Mouse (Mus musculus): ENCODE measurements around the gene Gm28539.
"Not testable (repeated sequence)": the region's sequence is repeated elsewhere in the genome, so short reads cannot be mapped to it uniquely, and the experiment has no call there.

The Gm28539 gene

GRCm38 (mm10) chr16:18969420-18970128 lies 133.2 kb downstream of the Gm28539 start:
- DNase-seq (ENCODE audit: low spot score) = no peak

DNA sequence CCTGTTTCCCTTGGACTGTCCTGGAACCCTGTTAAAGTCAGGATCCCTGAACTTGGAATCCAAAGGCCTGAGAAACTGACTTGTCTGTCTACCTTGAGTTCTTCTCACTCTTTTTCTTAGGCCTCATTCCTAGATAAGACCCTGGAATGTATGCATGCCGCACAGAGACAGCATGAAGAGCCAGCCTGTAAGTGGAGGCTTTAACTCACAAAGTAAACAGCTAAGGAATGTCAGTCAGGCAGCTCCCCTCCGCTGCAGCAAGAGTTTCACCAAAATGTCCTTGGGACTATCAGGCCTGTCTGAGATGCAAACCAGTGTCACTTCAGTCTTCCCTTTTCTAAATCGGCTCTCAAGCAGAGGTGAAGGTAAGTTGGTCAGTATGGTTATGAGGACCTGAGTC lies 134.5 kb downstream of the Gm28539 start:
- DNase-seq (ENCODE audit: low spot score) = no peak

DNA sequence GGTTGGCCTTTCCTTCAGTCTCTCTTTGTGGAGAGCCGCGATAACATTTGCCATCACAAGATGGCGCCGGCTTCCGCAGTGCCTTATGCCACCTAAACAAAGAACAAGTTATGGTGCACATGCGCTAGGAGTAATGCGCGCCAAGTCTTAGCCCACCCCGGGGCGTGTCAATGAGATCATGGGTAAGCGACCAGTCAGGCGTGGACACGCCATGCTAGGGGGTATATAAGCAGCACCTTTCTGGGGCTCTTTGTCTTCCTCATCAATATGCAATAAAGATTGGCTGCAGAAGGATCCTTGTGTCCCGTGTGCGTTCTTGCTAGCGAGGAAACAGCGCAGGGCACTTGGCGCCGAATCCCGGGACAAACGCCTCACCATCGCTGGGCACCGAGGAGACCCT lies 139.3 kb downstream of the Gm28539 start:
- DNase-seq (ENCODE audit: low spot score) = not testable (repeated sequence)

GRCm38 (mm10) chr16:18976315-18976714 lies 139.9 kb downstream of the Gm28539 start:
- DNase-seq (ENCODE audit: low spot score) = no peak

DNA sequence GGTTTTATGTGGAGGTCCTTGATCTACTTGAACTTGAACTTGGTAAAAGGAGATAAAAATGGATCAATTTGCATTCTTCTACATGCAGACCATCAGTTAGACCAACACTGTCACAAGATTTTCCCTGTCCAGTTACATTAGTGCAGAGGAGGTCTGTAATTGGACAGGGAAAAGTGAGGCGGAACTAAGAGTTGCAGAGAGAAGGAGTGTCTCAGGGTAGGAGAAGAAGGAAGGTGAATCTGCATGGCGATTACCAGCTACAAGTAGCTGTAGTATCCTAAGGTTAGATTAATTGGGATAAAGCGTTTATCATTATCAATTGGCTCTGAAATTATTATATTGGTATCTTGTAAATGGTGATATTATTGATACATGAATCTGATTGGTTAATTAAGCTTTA lies 150.0 kb downstream of the Gm28539 start:
- no peak for DNase-seq (ENCODE audit: low spot score)

DNA sequence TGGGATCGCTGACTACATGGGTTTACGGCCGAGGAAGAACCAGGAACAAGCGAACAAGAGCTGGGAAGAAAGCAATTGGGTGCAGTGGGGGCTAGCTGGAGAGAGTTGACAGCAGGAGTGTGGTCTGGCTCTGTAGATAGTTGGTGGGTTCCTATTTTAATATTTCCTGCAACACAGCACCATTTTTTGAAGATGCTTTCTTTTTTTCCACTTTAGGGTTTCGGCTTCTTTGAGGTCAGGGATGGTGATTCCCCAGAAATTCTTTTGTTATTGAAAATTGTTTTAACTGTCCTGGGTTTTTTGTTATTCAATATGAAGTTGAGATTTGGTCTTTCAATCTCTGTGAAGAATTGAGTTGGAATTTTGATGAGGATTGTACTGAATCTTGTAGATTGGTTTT lies 150.5 kb downstream of the Gm28539 start:
- no peak for DNase-seq (ENCODE audit: low spot score)

DNA sequence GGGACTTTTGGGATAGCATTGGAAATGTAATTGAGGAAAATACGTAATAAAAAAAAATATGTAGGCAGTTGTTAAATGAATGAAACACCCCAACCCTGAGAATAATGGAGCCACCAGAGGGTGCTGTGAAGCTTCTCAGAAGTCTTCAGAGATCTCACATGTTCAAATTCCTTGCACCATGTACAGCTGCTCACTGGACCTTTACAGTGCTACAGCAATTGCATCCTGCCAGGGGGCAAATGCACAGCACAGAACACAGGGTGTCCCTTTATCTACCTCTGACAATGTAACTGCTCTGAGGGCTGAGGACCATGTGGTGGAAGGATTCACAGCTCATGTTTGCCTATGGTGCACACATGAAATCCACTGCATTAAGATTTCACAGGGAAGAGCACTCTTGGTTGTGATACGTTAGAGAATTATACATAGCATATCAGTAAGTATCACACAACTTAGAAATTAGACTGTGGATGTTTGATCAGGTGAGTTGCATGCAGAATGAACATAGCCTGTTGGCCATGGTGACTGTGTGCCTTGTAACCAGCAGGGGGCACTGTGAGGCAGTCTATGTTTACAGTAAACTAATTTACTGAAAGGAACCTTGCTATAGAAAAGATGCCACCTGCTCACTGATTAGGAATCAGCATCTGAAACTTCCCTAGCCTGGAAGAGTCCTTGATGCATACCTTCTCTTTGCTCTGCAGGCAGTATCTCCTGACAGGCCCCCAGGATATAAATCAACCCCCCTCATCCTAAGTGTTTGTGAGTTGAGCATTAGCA lies 166.4 kb downstream of the Gm28539 start:
- DNase-seq (ENCODE audit: low spot score) = not testable (repeated sequence)

DNA sequence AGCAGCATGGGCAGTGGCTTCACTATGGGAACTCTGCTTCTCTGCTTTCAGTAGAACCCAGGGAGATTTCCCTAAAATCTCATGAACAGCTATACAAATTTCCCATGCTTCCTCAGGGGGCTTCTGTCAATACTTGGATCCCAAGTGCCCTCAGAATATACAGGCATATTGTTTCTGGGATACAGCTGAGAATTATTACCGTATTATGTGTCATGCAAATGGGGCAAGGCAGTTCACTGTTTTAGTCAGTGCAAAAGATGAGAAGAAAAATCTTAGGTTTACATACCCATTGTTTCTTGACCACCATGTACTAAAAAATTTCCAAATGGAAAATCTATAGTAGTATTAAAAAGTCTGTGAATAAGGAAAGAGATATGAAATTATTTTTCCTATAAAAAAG lies 167.4 kb downstream of the Gm28539 start:
- DNase-seq (ENCODE audit: low spot score) = no peak

DNA sequence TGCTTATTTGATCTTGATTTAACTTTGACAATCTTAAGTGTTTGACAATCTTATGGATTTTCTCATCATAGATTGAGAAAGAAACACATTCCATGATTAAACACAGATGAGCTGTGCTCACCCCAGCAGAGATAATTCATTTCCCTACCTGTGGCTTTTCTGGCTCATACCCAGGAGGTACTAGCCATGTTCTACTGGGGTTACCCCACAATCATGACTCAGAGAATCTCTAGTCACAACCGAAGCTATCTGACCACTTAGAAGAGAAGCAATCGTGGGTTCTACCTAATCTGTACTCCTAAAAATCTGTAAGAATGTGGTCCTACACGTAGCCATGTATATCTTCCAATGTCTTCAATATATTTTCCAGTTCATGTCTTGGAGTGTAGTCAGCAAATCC lies 168.9 kb downstream of the Gm28539 start:
- no peak for DNase-seq (ENCODE audit: low spot score)

Data from T-cell, adult 2 months (primary cell).